Mouse (Mus musculus) midbrain, embryonic 14.5 days (tissue): ENCODE data around the gene Igbp1b. TPM values are rescaled to one million over a fixed set of nuclear protein-coding genes. Genes with fewer than 3 reads are reported as not detected.

ENCODE experiments used
- polyA plus RNA-seq: library from polyadenylated mRNA; unstranded; fragments of >200 nt; fragmentation: Nextera tagmentation; extraction: Ambion mirVana; gene quantifications from 2 replicates; pipeline ENCODE4 v1.2.1, GENCODE M21; 2014

The Igbp1b gene
- polyA plus RNA-seq, 1 experiment from 2014 or later: not detected

Other genes with a start within 250 kb of the Igbp1b start
- gene Lmo3, start 76.6 kb downstream of the Igbp1b start, polyA plus RNA-seq: 213 and 218 TPM in 2 replicates